Mouse (Mus musculus) liver, adult 10 weeks (tissue): Measurements from ENCODE around the gene Gzmb. TPM values are rescaled to one million over a fixed set of nuclear protein-coding genes. Genes with fewer than 3 reads are reported as not detected.

Source experiments
- polyA plus RNA-seq: library from polyadenylated mRNA; stranded (reverse); fragments of 350-450 nt; fragmentation: Illumina TruSeq; extraction: RNeasy Lipid Tissue Mini Kit (QIAGEN cat#74804); gene quantifications from one replicate; pipeline ENCODE4 v1.2.3, GENCODE M21; 2014; ENCODE audit warnings: low read depth, low replicate concordance

Gzmb gene
- polyA plus RNA-seq: 1.1 TPM

GRCm38 (mm10) chr14:56262153-56262552 lies at the start of gene Gzmb:
Gzmb (minus strand) TSS chr14:56262260.

GRCm38 (mm10) chr14:56234556-56234955 lies 27.5 kb downstream of the Gzmb start, which contains the start of gene Gzmc:
Gzmc (minus strand) TSS chr14:56234656.

GRCm38 (mm10) chr14:56211317-56211716 lies 50.7 kb downstream of the Gzmb start, which contains the start of gene Gzmf:
Gzmf (minus strand) TSS chr14:56211417.

Other genes starting within 250 kb of the Gzmb start
- not detected for gene Mcpt1, start 244.3 kb downstream of the Gzmb start, polyA plus RNA-seq
- gene Mcpt9, start 231.8 kb downstream of the Gzmb start, polyA plus RNA-seq: not detected
- gene Mcpt2, start 220.2 kb downstream of the Gzmb start, polyA plus RNA-seq: not detected
- gene Mcpt4, start 199.9 kb downstream of the Gzmb start, polyA plus RNA-seq: not detected
- gene Mcpt8, start 177.0 kb downstream of the Gzmb start, polyA plus RNA-seq: not detected
- gene Ctsg, start 159.7 kb downstream of the Gzmb start, polyA plus RNA-seq: not detected
- gene Gzme, start 141.6 kb downstream of the Gzmb start, polyA plus RNA-seq: not detected
- gene Gzmd, start 129.7 kb downstream of the Gzmb start, polyA plus RNA-seq: not detected
- not detected for gene Gzmg, start 102.7 kb downstream of the Gzmb start, polyA plus RNA-seq
- gene Gzmn, start 87.7 kb downstream of the Gzmb start, polyA plus RNA-seq: not detected
- not detected for gene Gzmf, start 50.8 kb downstream of the Gzmb start, polyA plus RNA-seq
- gene Gzmc, start 27.6 kb downstream of the Gzmb start, polyA plus RNA-seq: not detected
- gene Atp12a, start 102.8 kb upstream of the Gzmb start, polyA plus RNA-seq: not detected
- 0.45 TPM for gene Rnf17, start 140.3 kb upstream of the Gzmb start, polyA plus RNA-seq